Mouse (Mus musculus): ENCODE results near the gene Il22ra2.

Il22ra2 gene

DNA sequence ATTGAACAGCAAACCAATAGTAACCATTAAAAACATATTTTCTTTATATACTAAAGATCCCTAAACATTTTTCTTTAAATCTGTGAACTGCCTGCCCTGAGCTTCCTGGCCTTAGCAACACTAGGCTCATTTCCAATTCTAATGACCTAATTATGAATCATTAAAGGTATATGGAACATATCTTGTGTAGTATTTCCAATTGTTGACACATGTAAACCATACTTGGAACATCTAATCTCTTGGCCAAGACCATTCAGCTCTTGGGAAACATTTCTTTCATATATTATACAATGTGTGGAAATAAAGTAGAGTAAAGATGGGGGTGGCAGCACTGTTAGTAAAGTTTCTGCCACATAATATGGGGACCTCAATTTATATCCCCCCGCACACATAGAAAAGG, 17.8 kb downstream of the Il22ra2 start:
- TF ChIP-seq GATA4 (IDR thresholded peaks at IDR 0.05; ENCODE audit: insufficient replicate concordance, low read length): no peak

GRCm38 (mm10) chr10:19645119-19645518, 23.3 kb downstream of the Il22ra2 start:
- TF ChIP-seq GATA4 (IDR thresholded peaks at IDR 0.05; ENCODE audit: insufficient replicate concordance, low read length): no peak

- TF ChIP-seq GATA4 (IDR thresholded peaks at IDR 0.05; ENCODE audit: insufficient replicate concordance, low read length): no peak
These were observed 35.6 kb downstream of the Il22ra2 start for GRCm38 (mm10) chr10:19657426-19657825.

- no peak for TF ChIP-seq GATA4 (IDR thresholded peaks at IDR 0.05; ENCODE audit: insufficient replicate concordance, low read length)
These were observed 38.2 kb downstream of the Il22ra2 start for GRCm38 (mm10) chr10:19659953-19660352.

- no peak for TF ChIP-seq GATA4 (IDR thresholded peaks at IDR 0.05; ENCODE audit: insufficient replicate concordance, low read length)
These were observed 47.2 kb downstream of the Il22ra2 start for GRCm38 (mm10) chr10:19668973-19669372.

- TF ChIP-seq GATA4 (IDR thresholded peaks at IDR 0.05; ENCODE audit: insufficient replicate concordance, low read length): no peak
These were observed 50.2 kb downstream of the Il22ra2 start for GRCm38 (mm10) chr10:19672015-19672414.

GRCm38 (mm10) chr10:19673146-19673545, 51.3 kb downstream of the Il22ra2 start:
- TF ChIP-seq GATA4 (IDR thresholded peaks at IDR 0.05; ENCODE audit: insufficient replicate concordance, low read length): no peak

Measured in liver, adult (tissue).